Mouse (Mus musculus) monocyte, adult 5-6 weeks (primary cell): Measurements from ENCODE around the gene Tada2a. TPM values are rescaled to one million over a fixed set of nuclear protein-coding genes. Genes with fewer than 3 reads are reported as not detected.

Source experiments
- ATAC-seq: fragments of 153-309, 156-312 bp; replicated peaks from 2 replicates; pipeline ENCODE4 v1.8.0; 2017; ENCODE audit warnings: mild to moderate bottlenecking; ENCODE audit not compliant: low TSS enrichment, insufficient number of reproducible peaks, severe bottlenecking, poor library complexity, low FRiP score
- total RNA-seq: library from RNA; stranded (forward); fragments of 200-1000, 200-491, 200-594 nt; gene quantifications from 3 replicates; pipeline ENCODE4 v1.2.3, GENCODE M21; 2017

Gene Tada2a
- 6.5 to 9.9 TPM (median 7.2 TPM) in 3 replicates for total RNA-seq

- ATAC-seq, result peak; percentile 66; the same call in 1 of the 2 replicates
Measured at GRCm38 (mm10) chr11:84128943-84129798, at the start of gene Tada2a, which contains the start of gene Acaca. Tada2a (minus strand) TSS chr11:84129600. Acaca (plus strand) TSS chr11:84129672.

GRCm38 (mm10) chr11:84178571-84178970 is 49.2 kb upstream of the Tada2a start:
- ATAC-seq, result no peak

GRCm38 (mm10) chr11:84172539-84173435 is 43.4 kb upstream of the Tada2a start:
- no peak for ATAC-seq

- ATAC-seq, result no peak
Measured at GRCm38 (mm10) chr11:84168701-84169288, 39.4 kb upstream of the Tada2a start.

DNA sequence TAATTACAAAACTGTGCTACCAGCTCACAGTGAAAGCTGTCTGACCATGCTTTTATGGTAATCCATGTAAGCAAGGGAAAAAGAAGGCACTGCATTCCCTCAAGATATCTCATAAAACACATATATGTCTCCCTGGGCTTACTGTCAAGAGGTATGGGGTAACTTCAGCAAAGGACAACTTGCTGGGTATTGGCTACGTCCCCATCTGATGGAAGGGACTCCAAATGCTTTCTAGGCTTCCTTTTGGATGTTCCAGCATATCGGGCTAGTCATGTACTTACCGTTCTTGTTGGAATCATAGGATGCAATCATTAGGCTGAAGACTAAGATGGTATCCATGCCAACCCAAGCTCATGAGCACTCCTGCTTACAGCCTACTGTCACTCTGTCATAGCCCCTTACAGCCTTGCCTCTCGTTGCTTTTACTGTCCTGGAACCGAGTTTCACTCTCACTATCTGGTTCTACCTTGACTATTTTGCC is 37.7 kb upstream of the Tada2a start, which contains the start of gene Gm11437:
Gene Gm11437, minus strand, starts transcription at position 431 of the 481 bp plus-strand sequence.
- no peak for ATAC-seq

DNA sequence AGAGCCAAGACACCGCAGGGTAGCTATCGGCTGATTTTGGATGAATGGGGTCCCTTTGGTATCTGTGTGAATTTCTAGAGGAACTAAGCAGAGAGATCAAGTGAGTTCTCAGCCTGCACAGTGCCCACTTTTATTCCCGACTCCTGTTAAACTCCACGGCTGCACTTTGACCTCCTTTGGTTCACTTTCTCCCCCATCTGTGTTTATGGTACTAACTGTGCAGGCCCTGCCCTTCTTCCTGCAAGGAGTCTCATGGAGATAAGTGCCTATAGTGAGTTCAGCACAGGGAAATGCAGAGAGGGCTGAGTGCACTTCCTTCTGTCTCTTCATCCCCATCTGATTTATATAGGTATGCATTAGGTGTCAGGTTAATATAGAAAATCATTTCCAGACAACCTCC is 35.2 kb upstream of the Tada2a start:
- no peak for ATAC-seq

GRCm38 (mm10) chr11:84164123-84164522 is 34.7 kb upstream of the Tada2a start:
- no peak for ATAC-seq

- ATAC-seq, result no peak
Measured at GRCm38 (mm10) chr11:84156535-84157262, 27.3 kb upstream of the Tada2a start.

- no peak for ATAC-seq
Measured at GRCm38 (mm10) chr11:84150884-84151283, 21.5 kb upstream of the Tada2a start.

DNA sequence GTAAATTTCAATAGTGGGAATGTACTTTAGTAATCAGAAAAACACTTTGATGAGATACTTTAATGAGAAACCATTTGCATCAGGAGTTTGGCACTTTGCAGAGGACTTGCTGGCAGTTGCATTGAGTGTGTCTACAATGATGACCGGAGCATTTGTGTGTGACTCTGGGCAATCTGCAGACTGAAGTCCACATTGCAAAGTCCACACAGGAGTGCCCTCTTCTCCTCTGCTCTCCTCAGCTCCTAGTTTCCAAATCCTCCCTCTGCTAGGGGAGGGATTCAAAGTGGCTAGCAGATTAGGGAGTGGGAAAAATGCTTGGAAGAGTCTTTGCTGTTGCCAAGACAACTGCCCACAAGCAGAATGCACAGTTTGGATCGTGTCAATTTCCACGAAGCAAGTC is 16.7 kb upstream of the Tada2a start:
- ATAC-seq, result no peak

DNA sequence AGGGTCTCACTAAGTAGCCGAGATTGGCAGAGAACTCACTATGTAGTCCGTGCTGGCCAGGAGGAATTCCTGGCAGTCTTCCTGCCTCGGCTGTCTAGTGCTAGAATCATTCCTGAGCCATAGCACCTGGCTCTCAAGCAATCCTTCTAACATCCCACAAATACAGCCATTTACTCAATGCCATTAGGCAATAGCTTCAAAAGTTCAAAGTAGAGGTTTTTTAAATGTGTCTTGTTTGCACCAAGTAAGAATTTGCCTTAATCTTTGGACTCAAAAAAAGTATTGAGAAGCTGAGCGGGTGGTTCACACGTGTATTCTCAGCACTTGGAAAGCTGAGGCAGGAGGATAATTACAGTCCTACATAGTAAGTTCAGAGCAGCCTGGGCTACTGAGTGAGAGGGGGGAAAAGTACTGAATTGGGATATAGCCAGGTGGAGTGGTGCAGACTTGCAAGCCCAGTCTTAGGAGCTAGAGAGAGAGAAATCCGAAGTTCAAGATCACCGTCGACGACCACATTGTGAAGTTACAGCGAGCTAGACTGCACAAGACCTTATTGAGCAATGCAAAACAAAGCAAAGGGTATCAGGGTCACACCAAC is 15.9 kb upstream of the Tada2a start:
- ATAC-seq, result no peak

GRCm38 (mm10) chr11:84141752-84142151 is 12.4 kb upstream of the Tada2a start:
- ATAC-seq, result peak; percentile 79

- ATAC-seq, result no peak
Measured at GRCm38 (mm10) chr11:84136453-84136852, 7.1 kb upstream of the Tada2a start.

GRCm38 (mm10) chr11:84134331-84134860 is 5.0 kb upstream of the Tada2a start:
- no peak for ATAC-seq

DNA sequence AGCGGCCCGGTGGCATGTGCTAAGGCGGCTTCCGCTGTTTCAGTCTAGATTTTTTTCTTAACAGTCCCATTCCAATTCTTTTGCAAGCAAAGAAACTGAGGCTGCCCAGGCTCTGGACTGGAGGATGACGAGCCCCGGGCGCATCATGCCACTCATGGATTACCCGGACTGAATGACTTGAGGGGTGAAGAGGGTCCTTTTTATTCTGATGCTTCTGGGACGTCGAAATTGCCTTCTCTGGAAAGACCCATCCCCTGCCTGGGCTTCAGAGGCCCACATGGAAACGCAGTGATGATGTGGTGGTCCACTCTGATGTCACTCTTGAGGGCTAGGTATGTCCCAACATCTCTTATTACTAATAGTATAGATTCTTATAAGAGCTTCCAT is 392 bp upstream of the Tada2a start:
- ATAC-seq, result no peak

DNA sequence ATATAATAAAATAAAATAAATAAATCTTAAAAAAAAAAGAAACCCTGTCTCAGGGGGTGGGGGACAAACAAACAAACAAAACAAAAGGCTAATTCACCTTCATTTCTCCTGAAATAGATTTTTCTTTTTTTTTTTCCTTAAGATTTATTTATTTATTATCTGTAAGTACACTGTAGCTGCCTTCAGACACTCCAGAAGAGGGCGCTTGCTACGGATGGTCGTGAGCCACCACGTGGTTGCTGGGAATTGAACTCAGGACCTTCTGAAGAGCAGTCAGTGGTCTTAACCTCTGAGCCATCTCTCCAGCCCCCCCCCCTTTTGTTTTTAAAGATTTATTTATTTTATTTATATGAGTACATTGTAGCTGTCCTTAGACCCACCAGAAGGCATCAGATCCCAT is 1.4 kb downstream of the Tada2a start:
- no peak for ATAC-seq

- ATAC-seq, result no peak
Measured at GRCm38 (mm10) chr11:84121051-84121956, 8.1 kb downstream of the Tada2a start.
